Mouse (Mus musculus) cerebellum, adult 2 months (tissue): ENCODE measurements around the gene Cdkl5.

ENCODE experiments used
- CTCF ChIP-seq: fragments of 200-500 bp; IDR thresholded peaks from 2 replicates; pipeline ENCODE4 v1.5.1; 2011; ENCODE audit warnings: low read depth, mild to moderate bottlenecking, control low read depth, low read length, moderate library complexity, borderline replicate concordance; ENCODE audit not compliant: insufficient read depth
- POLR2A ChIP-seq: fragments of 200-500 bp; IDR thresholded peaks from 2 replicates; pipeline ENCODE4 v1.6.1; 2011; ENCODE audit warnings: low read length, control low read depth, borderline replicate concordance; ENCODE audit not compliant: insufficient read depth

- no peak for TF ChIP-seq POLR2A
- TF ChIP-seq CTCF, result no peak
These were observed 560 bp downstream of the Cdkl5 start for GRCm38 (mm10) chrX:160993749-160994539.
